Mouse (Mus musculus) cerebellum, adult 2 months (tissue): ENCODE data around the gene Abcg4.

Source experiments
- CTCF ChIP-seq: fragments of 200-500 bp; IDR thresholded peaks from 2 replicates; pipeline ENCODE4 v1.5.1; 2011; ENCODE audit warnings: low read depth, mild to moderate bottlenecking, control low read depth, low read length, moderate library complexity, borderline replicate concordance; ENCODE audit not compliant: insufficient read depth
- POLR2A ChIP-seq: fragments of 200-500 bp; IDR thresholded peaks from 2 replicates; pipeline ENCODE4 v1.6.1; 2011; ENCODE audit warnings: low read length, control low read depth, borderline replicate concordance; ENCODE audit not compliant: insufficient read depth

DNA sequence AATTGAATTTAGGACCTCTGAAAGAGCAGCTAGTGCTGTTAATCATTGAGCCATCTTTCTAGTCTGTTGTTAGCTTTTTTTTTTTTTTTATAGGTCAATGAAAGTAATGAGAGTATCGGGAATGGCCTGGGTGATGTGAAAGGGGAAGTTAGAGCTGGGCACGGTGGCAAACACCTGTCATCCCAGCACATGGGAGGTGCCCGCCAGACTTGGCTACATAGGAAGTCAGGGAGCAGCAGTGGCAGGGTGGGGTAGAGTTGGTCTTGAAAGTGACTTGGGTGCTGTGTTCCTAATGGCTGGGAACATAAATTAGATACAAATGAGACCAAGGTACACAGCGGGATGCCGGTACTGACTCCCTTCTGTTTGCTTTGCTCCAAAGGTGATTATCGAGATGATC, 42.3 kb upstream of the Abcg4 start:
- TF ChIP-seq CTCF (no peak), POLR2A (no peak)
